Mouse (Mus musculus) lung, adult 2 months (tissue): Measurements from ENCODE around the gene Elmo1.

Experiments
- CTCF ChIP-seq: fragments of 200-500 bp; IDR thresholded peaks from 2 replicates; pipeline ENCODE4 v1.5.1; 2011; ENCODE audit warnings: mild to moderate bottlenecking, low read length, control low read depth; ENCODE audit not compliant: insufficient read depth
- POLR2A ChIP-seq: fragments of 200-500 bp; IDR thresholded peaks from 2 replicates; pipeline ENCODE4 v1.6.1; 2011; ENCODE audit warnings: low read depth, mild to moderate bottlenecking, control low read depth, low read length, borderline replicate concordance; ENCODE audit errors: extremely low read depth

GRCm38 (mm10) chr13:20042856-20043255 is 47.5 kb upstream of the Elmo1 start:
- TF ChIP-seq CTCF (no peak), POLR2A (no peak)
